Mouse (Mus musculus): ENCODE measurements around the gene Zfp941. TPM values are rescaled to one million over a fixed set of nuclear protein-coding genes. Genes with fewer than 3 reads are reported as not detected.

The Zfp941 gene
- polyA plus RNA-seq, 1 experiment from 2014 or later: 37.5 TPM

GRCm38 (mm10) chr7:140845683-140846082 is 23.7 kb upstream of the Zfp941 start:
- H3K9ac ChIP-seq (replicated peaks; ENCODE audit: low read depth, low read length): no peak overlapping the region
- 75% methylated on average over 4 of the region's 4 CpGs for WGBS
- H3K9me3 ChIP-seq (ENCODE audit: control insufficient read depth, low read length): no peaks in the 10 kb centered on the region
- H3K27ac ChIP-seq (ENCODE audit: low read depth, low read length): no peak overlapping the region
- no peaks in the 10 kb centered on the region for H3K4me1 ChIP-seq (ENCODE audit: control insufficient read depth, insufficient read depth, low read length)
- no peak for ATAC-seq (ENCODE audit: low read depth)
- no peaks in the 10 kb centered on the region for H3K27me3 ChIP-seq (ENCODE audit: control insufficient read depth, insufficient read depth, low read length)
- H3K36me3 ChIP-seq (ENCODE audit: control insufficient read depth, insufficient read depth, low read length): no peaks in the 10 kb centered on the region; the same call in 1 of the 2 replicates
- H3K4me3 ChIP-seq (ENCODE audit: low read depth, low read length): no peak overlapping the region
- no peak overlapping the region for H3K4me2 ChIP-seq (ENCODE audit: low read depth, low read length)

- Histone ChIP-seq H3K4me1 (ENCODE audit: control insufficient read depth, insufficient read depth, low read length) (no peaks in the 10 kb centered on the region), H3K4me2 (ENCODE audit: low read depth, low read length) (no peak within 1 kb of the TSS), H3K36me3 (ENCODE audit: control insufficient read depth, insufficient read depth, low read length) (no peaks in the 10 kb centered on the region), H3K27ac (ENCODE audit: low read depth, low read length) (no peak within 1 kb of the TSS), H3K9ac (replicated peaks; ENCODE audit: low read depth, low read length) (no peak within 1 kb of the TSS), H3K4me3 (ENCODE audit: low read depth, low read length) (no peak within 1 kb of the TSS), H3K27me3 (ENCODE audit: control insufficient read depth, insufficient read depth, low read length) (no peaks in the 10 kb centered on the region), H3K9me3 (ENCODE audit: control insufficient read depth, low read length) (no peaks in the 10 kb centered on the region)
- ATAC-seq (ENCODE audit: low read depth): peak; percentile 85
- 36% methylated on average over 14 of the region's 14 CpGs for WGBS
These were observed 23.1 kb upstream of the Zfp941 start, which contains the start of gene Scgb1c1 for GRCm38 (mm10) chr7:140844905-140845665. Gene Scgb1c1, plus strand, starts transcription at chr7:140845547.

- Histone ChIP-seq H3K9me3 (ENCODE audit: control insufficient read depth, low read length) (no peaks in the 10 kb centered on the region), H3K27ac (ENCODE audit: low read depth, low read length) (no peak overlapping the region), H3K4me2 (ENCODE audit: low read depth, low read length) (no peak overlapping the region), H3K4me1 (ENCODE audit: control insufficient read depth, insufficient read depth, low read length) (no peaks in the 10 kb centered on the region), H3K36me3 (ENCODE audit: control insufficient read depth, insufficient read depth, low read length) (no peaks in the 10 kb centered on the region), H3K27me3 (ENCODE audit: control insufficient read depth, insufficient read depth, low read length) (no peaks in the 10 kb centered on the region), H3K4me3 (ENCODE audit: low read depth, low read length) (no peak overlapping the region), H3K9ac (replicated peaks; ENCODE audit: low read depth, low read length) (no peak overlapping the region)
- ATAC-seq (ENCODE audit: low read depth): no peak
- WGBS: 84% methylated on average over 7 of the region's 7 CpGs
These were observed 21.8 kb upstream of the Zfp941 start for GRCm38 (mm10) chr7:140843806-140844205.

GRCm38 (mm10) chr7:140840750-140841735 is 19.1 kb upstream of the Zfp941 start:
- no peak overlapping the region for H3K4me2 ChIP-seq (ENCODE audit: low read depth, low read length)
- no peaks in the 10 kb centered on the region for H3K36me3 ChIP-seq (ENCODE audit: control insufficient read depth, insufficient read depth, low read length)
- no peaks in the 10 kb centered on the region for H3K27me3 ChIP-seq (ENCODE audit: control insufficient read depth, insufficient read depth, low read length)
- H3K9me3 ChIP-seq (ENCODE audit: control insufficient read depth, low read length): no peaks in the 10 kb centered on the region
- 40% methylated on average over 19 of the region's 19 CpGs for WGBS
- no peak for ATAC-seq (ENCODE audit: low read depth)
- no peaks in the 10 kb centered on the region for H3K4me1 ChIP-seq (ENCODE audit: control insufficient read depth, insufficient read depth, low read length)
- H3K27ac ChIP-seq (ENCODE audit: low read depth, low read length): no peak overlapping the region
- H3K4me3 ChIP-seq (ENCODE audit: low read depth, low read length): no peak overlapping the region
- no peak overlapping the region for H3K9ac ChIP-seq (replicated peaks; ENCODE audit: low read depth, low read length)

- H3K27ac ChIP-seq (ENCODE audit: low read depth, low read length): no peak overlapping the region
- H3K36me3 ChIP-seq (ENCODE audit: control insufficient read depth, insufficient read depth, low read length): no peaks in the 10 kb centered on the region
- H3K9ac ChIP-seq (replicated peaks; ENCODE audit: low read depth, low read length): no peak overlapping the region
- 72% methylated on average over 5 of the region's 5 CpGs for WGBS
- ATAC-seq (ENCODE audit: low read depth): no peak
- no peak overlapping the region for H3K4me3 ChIP-seq (ENCODE audit: low read depth, low read length)
- no peaks in the 10 kb centered on the region for H3K27me3 ChIP-seq (ENCODE audit: control insufficient read depth, insufficient read depth, low read length)
- H3K9me3 ChIP-seq (ENCODE audit: control insufficient read depth, low read length): no peaks in the 10 kb centered on the region
- H3K4me1 ChIP-seq (ENCODE audit: control insufficient read depth, insufficient read depth, low read length): no peaks in the 10 kb centered on the region
- H3K4me2 ChIP-seq (ENCODE audit: low read depth, low read length): no peak overlapping the region
These were observed 17.6 kb upstream of the Zfp941 start for GRCm38 (mm10) chr7:140839556-140839955.

GRCm38 (mm10) chr7:140836243-140837115 is 14.5 kb upstream of the Zfp941 start:
- no peak overlapping the region for H3K4me2 ChIP-seq (ENCODE audit: low read depth, low read length)
- H3K36me3 ChIP-seq (ENCODE audit: control insufficient read depth, insufficient read depth, low read length): no peaks in the 10 kb centered on the region
- 89% methylated on average over 9 of the region's 9 CpGs for WGBS
- H3K27me3 ChIP-seq (ENCODE audit: control insufficient read depth, insufficient read depth, low read length): no peaks in the 10 kb centered on the region
- ATAC-seq (ENCODE audit: low read depth): no peak
- no peaks in the 10 kb centered on the region for H3K4me1 ChIP-seq (ENCODE audit: control insufficient read depth, insufficient read depth, low read length)
- H3K9ac ChIP-seq (replicated peaks; ENCODE audit: low read depth, low read length): no peak overlapping the region
- H3K4me3 ChIP-seq (ENCODE audit: low read depth, low read length): no peak overlapping the region
- H3K27ac ChIP-seq (ENCODE audit: low read depth, low read length): no peak overlapping the region
- H3K9me3 ChIP-seq (ENCODE audit: control insufficient read depth, low read length): no peaks in the 10 kb centered on the region

GRCm38 (mm10) chr7:140835758-140836087 is 13.7 kb upstream of the Zfp941 start:
- no peaks in the 10 kb centered on the region for H3K4me1 ChIP-seq (ENCODE audit: control insufficient read depth, insufficient read depth, low read length)
- WGBS: 77% methylated on average over 2 of the region's 2 CpGs
- H3K36me3 ChIP-seq (ENCODE audit: control insufficient read depth, insufficient read depth, low read length): no peaks in the 10 kb centered on the region
- H3K27me3 ChIP-seq (ENCODE audit: control insufficient read depth, insufficient read depth, low read length): no peaks in the 10 kb centered on the region
- H3K4me3 ChIP-seq (ENCODE audit: low read depth, low read length): no peak overlapping the region
- H3K9me3 ChIP-seq (ENCODE audit: control insufficient read depth, low read length): no peaks in the 10 kb centered on the region
- H3K27ac ChIP-seq (ENCODE audit: low read depth, low read length): no peak overlapping the region
- no peak overlapping the region for H3K4me2 ChIP-seq (ENCODE audit: low read depth, low read length)
- ATAC-seq (ENCODE audit: low read depth): no peak
- no peak overlapping the region for H3K9ac ChIP-seq (replicated peaks; ENCODE audit: low read depth, low read length)

- Histone ChIP-seq H3K4me3 (ENCODE audit: low read depth, low read length) (no peak within 1 kb of the TSS), H3K27ac (ENCODE audit: low read depth, low read length) (no peak within 1 kb of the TSS), H3K9ac (replicated peaks; ENCODE audit: low read depth, low read length) (no peak within 1 kb of the TSS), H3K4me1 (ENCODE audit: control insufficient read depth, insufficient read depth, low read length) (no peaks in the 10 kb centered on the region), H3K4me2 (ENCODE audit: low read depth, low read length) (no peak within 1 kb of the TSS), H3K9me3 (ENCODE audit: control insufficient read depth, low read length) (no peaks in the 10 kb centered on the region), H3K27me3 (ENCODE audit: control insufficient read depth, insufficient read depth, low read length) (no peaks in the 10 kb centered on the region), H3K36me3 (ENCODE audit: control insufficient read depth, insufficient read depth, low read length) (no peaks in the 10 kb centered on the region)
- 49% methylated on average over 20 of the region's 20 CpGs for WGBS
- ATAC-seq (ENCODE audit: low read depth): no peak
These were observed 13.2 kb upstream of the Zfp941 start, which contains the start of gene Urah for GRCm38 (mm10) chr7:140834968-140835757. Gene Urah, plus strand, starts transcription at chr7:140835018.
